Mouse (Mus musculus) embryonic fibroblast, embryonic 13.5 days (primary cell): ENCODE results near the gene Immp2l.

Source experiments
- CTCF ChIP-seq: IDR thresholded peaks from 2 replicates; pipeline ENCODE4 v1.5.1; 2011; ENCODE audit warnings: mild to moderate bottlenecking, control low read depth, low read length, moderate library complexity, borderline replicate concordance; ENCODE audit not compliant: insufficient read depth
- POLR2A ChIP-seq: IDR thresholded peaks from 2 replicates; pipeline ENCODE4 v1.6.1; 2011; ENCODE audit warnings: low read depth, mild to moderate bottlenecking, control low read depth, low read length, moderate library complexity

- TF ChIP-seq CTCF (no peak), POLR2A (no peak)
Observed at GRCm38 (mm10) chr12:41428806-41429205, 404.9 kb downstream of the Immp2l start.
